Mouse (Mus musculus) heart, adult 2 months (tissue): ENCODE measurements around the gene Lrrc8a. TPM values are rescaled to one million over a fixed set of nuclear protein-coding genes. Genes with fewer than 3 reads are reported as not detected.

Experiments used
- DNase-seq, 2 experiments: peaks; one replicate each; pipeline ENCODE4 v3.0.0; 2021
- H3K27ac ChIP-seq: fragments of 200-600 bp; 2 replicates; pipeline ENCODE4 v1.8.1; 2022
- H3K27me3 ChIP-seq: fragments of 200-500 bp; 2 replicates; pipeline ENCODE4 v1.6.1; 2012; ENCODE audit warnings: mild to moderate bottlenecking, low read length, inconsistent platforms, mixed read lengths; ENCODE audit not compliant: control insufficient read depth, insufficient read depth
- H3K36me3 ChIP-seq: fragments of 200-500 bp; 2 replicates; pipeline ENCODE4 v1.6.1; 2012; ENCODE audit warnings: low read length, inconsistent platforms; ENCODE audit not compliant: control insufficient read depth, insufficient read depth
- H3K4me1 ChIP-seq: fragments of 200-500 bp; 2 replicates; pipeline ENCODE4 v1.6.1; 2011; ENCODE audit warnings: low read length; ENCODE audit not compliant: control insufficient read depth, insufficient read depth
- H3K4me3 ChIP-seq: fragments of 200-600 bp; 2 replicates; pipeline ENCODE4 v1.8.1; 2022
- H3K79me2 ChIP-seq: fragments of 200-500 bp; replicated peaks from 2 replicates; pipeline ENCODE4 v1.6.1; 2012; ENCODE audit warnings: mild to moderate bottlenecking, inconsistent platforms, low read length, moderate library complexity, mixed read lengths; ENCODE audit not compliant: control insufficient read depth, insufficient read depth
- H3K9ac ChIP-seq: fragments of 200-500 bp; 2 replicates; pipeline ENCODE4 v1.6.1; 2012; ENCODE audit warnings: low read depth, mild to moderate bottlenecking, control low read depth, inconsistent platforms, low read length, mixed read lengths
- CTCF ChIP-seq: fragments of 200-600 bp; IDR thresholded peaks from 2 replicates; pipeline ENCODE4 v1.8.1; 2022; ENCODE audit warnings: antibody characterized with exemption, mild to moderate bottlenecking, moderate library complexity
- EP300 ChIP-seq: fragments of 200-500 bp; IDR thresholded peaks from 2 replicates; pipeline ENCODE4 v1.6.1; 2011; ENCODE audit warnings: low read depth, low read length, control low read depth; ENCODE audit not compliant: insufficient read depth
- POLR2A ChIP-seq: fragments of 200-500 bp; IDR thresholded peaks from 2 replicates; pipeline ENCODE4 v1.6.1; 2011; ENCODE audit warnings: mild to moderate bottlenecking, low read depth, low read length, control low read depth; ENCODE audit not compliant: insufficient read depth
- WGBS: fragments of 180-500 bp; shearing (Covaris S2); methylation state at CpG from one replicate; pipeline ENCODE4 v1.1.7; 2018; 5-methylcytosine and 5-hydroxymethylcytosine counted together
- intact Hi-C: fragments of 180-260 bp; cut with DNase I; formaldehyde crosslinking; loops from one replicate; pipeline ENCODE4 v1.15.1; 2025
- polyA plus RNA-seq: library from polyadenylated mRNA; depleted of rRNA; stranded (reverse); fragments of >200 nt; gene quantifications from 2 replicates; pipeline ENCODE4 v1.2.3, GENCODE M21; 2012
- total RNA-seq, 2 experiments: library from RNA; stranded (reverse); gene quantifications; 2 replicates each; pipeline ENCODE4 v1.2.3; 2021

The Lrrc8a gene
- total and polyA plus RNA-seq, 3 experiments = 49.1 to 83.3 (median 68.2) TPM

GRCm38 (mm10) chr2:30255631-30256395 is 18.3 kb downstream of the Lrrc8a start:
- Histone ChIP-seq H3K4me1 (peaks cover 46% of the 10 kb centered on the region), H3K79me2 (peaks cover 9% of the 10 kb centered on the region), H3K36me3 (peaks cover 26% of the 10 kb centered on the region), H3K9ac (no peak overlapping the region), H3K4me3 (no peak overlapping the region), H3K27me3 (no peaks in the 10 kb centered on the region), H3K27ac (no peak overlapping the region)
- TF ChIP-seq EP300 (no peak), CTCF (no peak), POLR2A (no peak)
- intact Hi-C loops = no loop called here
- DNase-seq = peak; percentile 4 to 27
- 93% methylated on average over 42 of the region's 42 CpGs for WGBS

GRCm38 (mm10) chr2:30256616-30257350 is 19.3 kb downstream of the Lrrc8a start:
- TF ChIP-seq EP300 = no peak
- no peak for TF ChIP-seq CTCF
- TF ChIP-seq POLR2A = no peak
- Histone ChIP-seq H3K27ac (peak overlapping the region; percentile 97), H3K4me1 (peaks cover 42% of the 10 kb centered on the region), H3K27me3 (no peaks in the 10 kb centered on the region), H3K79me2 (peaks cover 6% of the 10 kb centered on the region), H3K36me3 (peaks cover 25% of the 10 kb centered on the region), H3K4me3 (no peak overlapping the region), H3K9ac (no peak overlapping the region)
- peak; percentile 2 to 24 for DNase-seq
- intact Hi-C loops = no loop called here
- WGBS = 96% methylated on average over 30 of the region's 30 CpGs

GRCm38 (mm10) chr2:30257699-30258460 is 20.4 kb downstream of the Lrrc8a start:
- Histone ChIP-seq H3K79me2 (peaks cover 7% of the 10 kb centered on the region), H3K4me3 (no peak overlapping the region), H3K36me3 (peaks cover 30% of the 10 kb centered on the region), H3K27me3 (no peaks in the 10 kb centered on the region), H3K9ac (peak overlapping the region; percentile 53), H3K4me1 (peaks cover 38% of the 10 kb centered on the region), H3K27ac (peak overlapping the region; percentile 97)
- 45% methylated on average over 7 of the region's 7 CpGs for WGBS
- peak; percentile 14 to 46 for DNase-seq
- no peak for TF ChIP-seq EP300
- TF ChIP-seq CTCF = no peak
- no peak for TF ChIP-seq POLR2A
- intact Hi-C loops = loop anchor here (1.0 kb wide), 1 partner anchor 16 kb away; no protein-coding TSS in a partner anchor

GRCm38 (mm10) chr2:30258600-30258999 is 21.1 kb downstream of the Lrrc8a start:
- Histone ChIP-seq H3K4me3 (peak overlapping the region; percentile 43), H3K79me2 (peaks cover 7% of the 10 kb centered on the region), H3K27me3 (no peaks in the 10 kb centered on the region), H3K9ac (peak overlapping the region; percentile 39), H3K36me3 (peaks cover 33% of the 10 kb centered on the region), H3K4me1 (peaks cover 39% of the 10 kb centered on the region), H3K27ac (peak overlapping the region; percentile 97)
- WGBS = 20% methylated on average over 4 of the region's 4 CpGs
- TF ChIP-seq CTCF (no peak), POLR2A (peak; percentile 81), EP300 (peak; percentile 100)
- peak; percentile 81 to 85 for DNase-seq
- intact Hi-C loops = loop anchor here (1.0 kb wide), 1 partner anchor 16 kb away; no protein-coding TSS in a partner anchor

GRCm38 (mm10) chr2:30259131-30260064 is 21.9 kb downstream of the Lrrc8a start:
- intact Hi-C loops = no loop called here
- TF ChIP-seq EP300 = no peak
- TF ChIP-seq POLR2A = no peak
- TF ChIP-seq CTCF = no peak
- peak; percentile 24 to 46 for DNase-seq
- Histone ChIP-seq H3K79me2 (peaks cover 7% of the 10 kb centered on the region), H3K27ac (peak overlapping the region; percentile 97), H3K4me3 (peak overlapping the region; percentile 43), H3K27me3 (no peaks in the 10 kb centered on the region), H3K36me3 (peaks cover 41% of the 10 kb centered on the region), H3K9ac (peak overlapping the region; percentile 39), H3K4me1 (peaks cover 45% of the 10 kb centered on the region)
- WGBS = 51% methylated on average over 15 of the region's 15 CpGs
